Mouse (Mus musculus) E14TG2a.4 (cell line): ENCODE measurements around the gene Zfpl1.

Experiments
- CTCF ChIP-seq: conservative IDR thresholded peaks from 2 replicates; pipeline ENCODE4 v1.5.1; 2014; ENCODE audit warnings: low read length
- NANOG ChIP-seq: IDR thresholded peaks from 2 replicates; pipeline ENCODE4 v1.6.1; 2014; ENCODE audit warnings: borderline replicate concordance, low read length, mixed read lengths
- POU5F1 ChIP-seq: IDR thresholded peaks from 2 replicates; pipeline ENCODE4 v1.6.1; 2014; ENCODE audit warnings: low read length, borderline replicate concordance

GRCm38 (mm10) chr19:6067724-6068415 lies 16.9 kb downstream of the Zfpl1 start, which contains the start of gene Tm7sf2:
- TF ChIP-seq CTCF, result no peak
- no peak for TF ChIP-seq POU5F1
- no peak for TF ChIP-seq NANOG
